18 mouse cellular contexts compared by ENCODE assay signal in the genomic region with DNA sequence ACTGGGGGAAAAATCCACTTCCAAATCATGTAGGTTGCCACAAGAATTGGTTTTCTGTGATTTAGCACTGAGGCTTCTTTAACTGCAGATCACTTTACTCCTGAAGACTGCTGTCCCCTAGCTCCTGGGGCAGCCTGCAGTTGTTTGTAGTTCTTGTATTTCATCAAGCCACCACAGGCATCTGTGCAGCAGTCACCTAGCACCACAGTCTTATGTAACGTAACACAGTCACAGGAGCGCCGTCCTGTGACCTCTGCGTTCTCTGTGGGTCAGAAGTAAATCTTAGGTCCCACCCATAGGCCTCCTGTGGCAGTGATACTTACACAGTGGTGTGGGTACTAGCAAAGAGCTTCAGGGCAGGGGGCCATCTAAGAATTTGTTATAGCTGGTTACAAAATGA. TPM values are rescaled to one million over a fixed set of nuclear protein-coding genes. Genes with fewer than 3 reads are reported as not detected.
DNase-seq lines count a peak whose midpoint lies in the region; ATAC-seq and TF ChIP-seq lines count a peak whose summit lies in the region.
"Had no signal": no experiment of that assay in that cellular context is flagged by ENCODE, and none has a peak within 500 bp of the region (broad histone marks: within the 10 kb centered on the region; RNA-seq: fewer than 3 reads in every experiment).

No protein-coding gene starts in this region.

- no peaks in the 10 kb centered on the region for H3K36me3 ChIP-seq in embryonic facial prominence, embryonic 15.5 days
- peaks cover 8% of the 10 kb centered on the region for H3K36me3 ChIP-seq in embryonic facial prominence, embryonic 10.5 days (replicated peaks)
- H3K36me3 ChIP-seq in heart, embryonic 16.5 days (ENCODE audit: control insufficient read depth, insufficient read depth), result no peaks in the 10 kb centered on the region
- no peaks in the 10 kb centered on the region for H3K36me3 ChIP-seq in liver, embryonic 13.5 days
- H3K36me3 ChIP-seq in liver, postnatal 0 days (replicated peaks; ENCODE audit: insufficient read depth, low read length), result no peaks in the 10 kb centered on the region
- peaks cover 3% of the 10 kb centered on the region; the same call in 1 of the 2 replicates for H3K36me3 ChIP-seq in hindbrain, embryonic 10.5 days
- H3K36me3 ChIP-seq: forebrain, embryonic 15.5 days; midbrain, embryonic 15.5 days; neural tube, embryonic 12.5 days had no signal

- peak overlapping the region; percentile 39; the same call in 1 of the 2 replicates for H3K27ac ChIP-seq in embryonic facial prominence, embryonic 15.5 days (replicated peaks)
- no peak overlapping the region for H3K27ac ChIP-seq in embryonic facial prominence, embryonic 10.5 days (replicated peaks)
- peak overlapping the region; percentile 8; the same call in 1 of the 2 replicates for H3K27ac ChIP-seq in heart, embryonic 16.5 days (ENCODE audit: low read length)
- 0 out of 2 replicates have a peak overlapping the region, but pooled peaks have one; percentile 9 for H3K27ac ChIP-seq in liver, embryonic 13.5 days
- no peak overlapping the region for H3K27ac ChIP-seq in liver, postnatal 0 days (ENCODE audit: low read depth)
- no peak overlapping the region for H3K27ac ChIP-seq in hindbrain, embryonic 10.5 days
- H3K27ac ChIP-seq: forebrain, embryonic 15.5 days; hindbrain, postnatal 0 days; liver, embryonic 14.5 days; midbrain, embryonic 15.5 days; neural tube, embryonic 12.5 days had no signal

- no peaks in the 10 kb centered on the region for H3K9me3 ChIP-seq in embryonic facial prominence, embryonic 15.5 days (replicated peaks)
- no peaks in the 10 kb centered on the region for H3K9me3 ChIP-seq in embryonic facial prominence, embryonic 10.5 days
- H3K9me3 ChIP-seq in heart, embryonic 16.5 days (replicated peaks; ENCODE audit: control insufficient read depth, low read length), result no peaks in the 10 kb centered on the region
- H3K9me3 ChIP-seq in liver, embryonic 13.5 days (replicated peaks), result no peaks in the 10 kb centered on the region
- H3K9me3 ChIP-seq in liver, postnatal 0 days (ENCODE audit: low read length), result no peaks in the 10 kb centered on the region
- H3K9me3 ChIP-seq in hindbrain, embryonic 10.5 days, result no peaks in the 10 kb centered on the region
- H3K9me3 ChIP-seq: forebrain, embryonic 15.5 days; midbrain, embryonic 15.5 days; neural tube, embryonic 12.5 days had no signal

- no peak for ATAC-seq in embryonic facial prominence, embryonic 15.5 days (ENCODE audit: insufficient number of reproducible peaks, low FRiP score, low TSS enrichment, low read depth)
- ATAC-seq in heart, embryonic 16.5 days (replicated peaks; ENCODE audit: extremely low read depth, insufficient read depth, low FRiP score), result peak; percentile 40; the same call in 1 of the 2 replicates
- ATAC-seq in liver, embryonic 13.5 days (ENCODE audit: low read depth), result no peak
- no peak for ATAC-seq in liver, postnatal 0 days
- ATAC-seq in frontal cortex, adult (ENCODE audit: low TSS enrichment), result no peak
- ATAC-seq: forebrain, embryonic 15.5 days; hindbrain, postnatal 0 days; midbrain, embryonic 15.5 days; Patski had no signal

- 49% methylated on average over 4 of the region's 4 CpGs for WGBS in embryonic facial prominence, embryonic 15.5 days
- WGBS in embryonic facial prominence, embryonic 10.5 days, result 58% methylated on average over 4 of the region's 4 CpGs
- WGBS in heart, embryonic 16.5 days, result 47% methylated on average over 4 of the region's 4 CpGs
- WGBS in liver, embryonic 13.5 days (ENCODE audit: insufficient replicate concordance), result 58% methylated on average over 4 of the region's 4 CpGs
- WGBS in liver, postnatal 0 days (ENCODE audit: insufficient replicate concordance), result 56% methylated on average over 4 of the region's 4 CpGs
- 65% methylated on average over 4 of the region's 4 CpGs for WGBS in hindbrain, embryonic 10.5 days

- DNase-seq in embryonic facial prominence, embryonic 10.5 days (ENCODE audit: low spot score), result no peak
- DNase-seq in heart, postnatal 36 days, result no peak
- no peak for DNase-seq in liver, embryonic 13.5 days
- no peak for DNase-seq in liver, postnatal 0 days
- no peak for DNase-seq in hindbrain, embryonic 10.5 days (ENCODE audit: low spot score)
- DNase-seq: cerebellum, adult 18-20 months; gastrocnemius, postnatal 10 days; lung, postnatal 4 days; right cerebral cortex, postnatal 4 days had no signal

- H3K4me3 ChIP-seq in embryonic facial prominence, embryonic 15.5 days (replicated peaks), result no peak overlapping the region
- no peak overlapping the region for H3K4me3 ChIP-seq in embryonic facial prominence, embryonic 10.5 days
- H3K4me3 ChIP-seq in heart, embryonic 16.5 days (ENCODE audit: low read length), result no peak overlapping the region
- H3K4me3 ChIP-seq in liver, embryonic 13.5 days (replicated peaks), result no peak overlapping the region
- H3K4me3 ChIP-seq in liver, postnatal 0 days (ENCODE audit: low read depth, low read length), result no peak overlapping the region
- no peak overlapping the region for H3K4me3 ChIP-seq in hindbrain, embryonic 10.5 days
- H3K4me3 ChIP-seq: forebrain, embryonic 15.5 days; midbrain, embryonic 15.5 days; neural tube, embryonic 12.5 days had no signal

- H3K4me2 ChIP-seq in embryonic facial prominence, embryonic 15.5 days (replicated peaks), result no peak overlapping the region
- no peak overlapping the region for H3K4me2 ChIP-seq in heart, embryonic 16.5 days (ENCODE audit: low read depth, low read length)
- H3K4me2 ChIP-seq in liver, embryonic 13.5 days, result no peak overlapping the region
- H3K4me2 ChIP-seq in liver, postnatal 0 days (ENCODE audit: low read depth, low read length), result no peak overlapping the region
- H3K4me2 ChIP-seq: forebrain, embryonic 15.5 days; midbrain, embryonic 15.5 days; neural tube, embryonic 12.5 days had no signal

- no peak overlapping the region for H3K9ac ChIP-seq in embryonic facial prominence, embryonic 15.5 days
- no peak overlapping the region for H3K9ac ChIP-seq in heart, embryonic 16.5 days (ENCODE audit: low read length)
- no peak overlapping the region for H3K9ac ChIP-seq in liver, embryonic 13.5 days
- no peak overlapping the region for H3K9ac ChIP-seq in liver, postnatal 0 days (replicated peaks)
- H3K9ac ChIP-seq: forebrain, embryonic 15.5 days; liver, embryonic 14.5 days; midbrain, embryonic 15.5 days; neural tube, embryonic 12.5 days had no signal

- peaks cover 11% of the 10 kb centered on the region; the same call in 1 of the 2 replicates for H3K4me1 ChIP-seq in embryonic facial prominence, embryonic 15.5 days
- H3K4me1 ChIP-seq in embryonic facial prominence, embryonic 10.5 days, result peaks cover 6% of the 10 kb centered on the region
- peaks cover 39% of the 10 kb centered on the region for H3K4me1 ChIP-seq in heart, embryonic 16.5 days (ENCODE audit: control insufficient read depth, insufficient read depth, low read length)
- H3K4me1 ChIP-seq in liver, embryonic 13.5 days (replicated peaks), result peaks cover 36% of the 10 kb centered on the region
- peaks cover 16% of the 10 kb centered on the region for H3K4me1 ChIP-seq in liver, postnatal 0 days (ENCODE audit: insufficient read depth)
- H3K4me1 ChIP-seq in hindbrain, embryonic 10.5 days (replicated peaks), result 0 out of 2 replicates have a peak, but pooled peaks cover 5% of the 10 kb centered on the region
- H3K4me1 ChIP-seq: forebrain, embryonic 15.5 days; midbrain, embryonic 15.5 days had no signal

- intact Hi-C loops in heart, postnatal 36 days (cut with DNase I), result no loop called here

- no peak for TF ChIP-seq EP300 in liver, postnatal 0 days (IDR thresholded peaks at IDR 0.05; ENCODE audit: low read depth)

- no peaks in the 10 kb centered on the region for H3K27me3 ChIP-seq in embryonic facial prominence, embryonic 15.5 days
- H3K27me3 ChIP-seq in embryonic facial prominence, embryonic 10.5 days (replicated peaks; ENCODE audit: low read depth, poor library complexity, severe bottlenecking), result no peaks in the 10 kb centered on the region
- H3K27me3 ChIP-seq in heart, embryonic 16.5 days (ENCODE audit: control insufficient read depth, insufficient read depth, low read length), result no peaks in the 10 kb centered on the region
- H3K27me3 ChIP-seq in liver, embryonic 13.5 days, result no peaks in the 10 kb centered on the region
- H3K27me3 ChIP-seq in liver, postnatal 0 days (ENCODE audit: insufficient read depth, low read length), result no peaks in the 10 kb centered on the region
- no peaks in the 10 kb centered on the region for H3K27me3 ChIP-seq in hindbrain, embryonic 10.5 days (ENCODE audit: insufficient read depth, poor library complexity, severe bottlenecking)
- H3K27me3 ChIP-seq: forebrain, embryonic 15.5 days; midbrain, embryonic 15.5 days; neural tube, embryonic 12.5 days; Patski had no signal

- no peak for TF ChIP-seq CTCF in liver, postnatal 0 days (IDR thresholded peaks at IDR 0.05; ENCODE audit: low read depth)

RNA-seq across cellular contexts. Expression of gene Lrrfip2, which starts 10.4 kb away (rescaled TPM):
- polyA plus RNA-seq in embryonic facial prominence, embryonic 15.5 days (2015; fragmentation: Nextera tagmentation; extraction: Ambion mirVana), result 40.0 and 41.9 TPM in 2 replicates
- 38.6 and 39.4 TPM in 2 replicates for polyA plus RNA-seq in embryonic facial prominence, embryonic 10.5 days (2016; fragmentation: Nextera tagmentation; extraction: Ambion mirVana)
- 74.8 and 76.9 TPM in 2 replicates for polyA plus RNA-seq in heart, embryonic 16.5 days (2015; fragmentation: Nextera tagmentation; extraction: Ambion mirVana)
- total RNA-seq in heart, postnatal 36 days (2021), result 10 to 100 TPM; 93.5 to 97.6 TPM
- 20.8 and 25.2 TPM in 2 replicates for polyA plus RNA-seq in liver, embryonic 13.5 days (2015; fragmentation: Nextera tagmentation; extraction: Ambion mirVana)
- 18.4 and 18.5 TPM in 2 replicates for polyA plus RNA-seq in liver, postnatal 0 days (2015; fragmentation: Nextera tagmentation; extraction: Ambion mirVana)
- 40.0 and 41.5 TPM in 2 replicates for polyA plus RNA-seq in hindbrain, embryonic 10.5 days (2016; fragmentation: Nextera tagmentation; extraction: Ambion mirVana)

Comparison
In these comparisons a context has a peak if more than half of its experiments do, and no peak if none do; other contexts are left out.
1. H3K27ac ChIP-seq: peak in embryonic facial prominence, embryonic 15.5 days (single experiment), heart, embryonic 16.5 days (single experiment) and liver, embryonic 13.5 days (single experiment); none in embryonic facial prominence, embryonic 10.5 days (single experiment), liver, postnatal 0 days (single experiment) and hindbrain, embryonic 10.5 days (single experiment).